Mouse (Mus musculus) hindbrain, embryonic 11.5 days (tissue): ENCODE data around the gene Mgp. TPM values are rescaled to one million over a fixed set of nuclear protein-coding genes. Genes with fewer than 3 reads are reported as not detected.

Source experiments
- ATAC-seq: fragments of 200-750 bp; cut with Nextera tagmentation; 2 replicates; pipeline ENCODE4 v1.8.0; 2017; ENCODE audit warnings: mild to moderate bottlenecking, moderate TSS enrichment, moderate library complexity; ENCODE audit not compliant: low FRiP score
- DNase-seq: peaks from one replicate; pipeline ENCODE4 v3.0.0-alpha.2; 2015; ENCODE audit warnings: low spot score
- H3K27ac ChIP-seq: fragments of 300-500 bp; sonication (generic); 2 replicates; pipeline ENCODE4 v1.5.1; 2014; ENCODE audit warnings: mild to moderate bottlenecking, low read depth, low read length
- H3K27me3 ChIP-seq: fragments of 300-500 bp; sonication (generic); 2 replicates; pipeline ENCODE4 v1.6.1; 2014; ENCODE audit warnings: mild to moderate bottlenecking, low read length, moderate library complexity, mixed read lengths; ENCODE audit not compliant: control insufficient read depth, insufficient read depth
- H3K36me3 ChIP-seq: fragments of 300-500 bp; sonication (generic); 2 replicates; pipeline ENCODE4 v1.6.1; 2014; ENCODE audit warnings: mild to moderate bottlenecking, low read length, moderate library complexity, mixed read lengths; ENCODE audit not compliant: control insufficient read depth, insufficient read depth
- H3K4me1 ChIP-seq: fragments of 300-500 bp; sonication (generic); replicated peaks from 2 replicates; pipeline ENCODE4 v1.6.1; 2014; ENCODE audit warnings: low read length, mixed read lengths; ENCODE audit not compliant: control insufficient read depth, insufficient read depth
- H3K4me2 ChIP-seq: fragments of 300-500 bp; sonication (generic); replicated peaks from 2 replicates; pipeline ENCODE4 v1.6.1; 2014; ENCODE audit warnings: mild to moderate bottlenecking, low read depth, low read length
- H3K4me3 ChIP-seq: fragments of 300-500 bp; sonication (generic); 2 replicates; pipeline ENCODE4 v1.5.1; 2014; ENCODE audit warnings: low read depth, low read length
- H3K9ac ChIP-seq: fragments of 300-500 bp; sonication (generic); 2 replicates; pipeline ENCODE4 v1.6.1; 2014; ENCODE audit warnings: low read depth, low read length
- H3K9me3 ChIP-seq: fragments of 300-500 bp; sonication (generic); 2 replicates; pipeline ENCODE4 v1.6.1; 2016; ENCODE audit warnings: low read length; ENCODE audit not compliant: control insufficient read depth
- WGBS: fragments of 180-500 bp; shearing (Covaris S2); extraction: QIAGEN DNeasy Blood & Tissue Kit; methylation state at CpG from one replicate; pipeline ENCODE4 v1.1.7; 2014; 5-methylcytosine and 5-hydroxymethylcytosine counted together
- polyA plus RNA-seq: library from polyadenylated mRNA; unstranded; fragments of >200 nt; fragmentation: Nextera tagmentation; extraction: Ambion mirVana; gene quantifications from 2 replicates; pipeline ENCODE4 v1.2.1, GENCODE M21; 2014

Gene Mgp
- polyA plus RNA-seq, 1 experiment from 2014 or later = 8.3 TPM

DNA sequence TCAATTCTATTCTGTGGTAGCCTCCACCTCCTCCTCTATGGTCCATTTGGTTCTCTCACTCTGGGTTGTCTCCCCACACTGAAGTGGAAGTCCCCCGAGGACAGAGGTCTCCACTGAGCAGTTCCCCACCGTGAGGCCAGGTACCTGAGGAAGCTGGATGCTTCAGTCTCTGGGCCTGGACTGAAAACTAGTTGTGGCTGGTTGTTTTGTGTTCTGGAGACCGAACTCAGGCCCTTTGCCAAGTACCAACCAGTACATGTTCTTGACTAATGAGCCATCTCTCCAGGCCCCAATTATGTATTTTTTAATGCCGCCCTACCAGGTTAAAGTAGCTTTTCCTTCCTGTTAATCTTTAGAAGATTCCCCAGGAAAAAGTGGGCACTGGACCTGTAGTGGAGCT, 23.3 kb downstream of the Mgp start:
- Histone ChIP-seq H3K36me3 (no peaks in the 10 kb centered on the region), H3K4me1 (no peaks in the 10 kb centered on the region), H3K4me2 (no peak overlapping the region), H3K27me3 (no peaks in the 10 kb centered on the region), H3K9me3 (no peaks in the 10 kb centered on the region), H3K27ac (no peak overlapping the region), H3K9ac (no peak overlapping the region), H3K4me3 (no peak overlapping the region)
- ATAC-seq (no peak), DNase-seq (no peak)
- 89% methylated on average over 4 of the region's 4 CpGs for WGBS

DNA sequence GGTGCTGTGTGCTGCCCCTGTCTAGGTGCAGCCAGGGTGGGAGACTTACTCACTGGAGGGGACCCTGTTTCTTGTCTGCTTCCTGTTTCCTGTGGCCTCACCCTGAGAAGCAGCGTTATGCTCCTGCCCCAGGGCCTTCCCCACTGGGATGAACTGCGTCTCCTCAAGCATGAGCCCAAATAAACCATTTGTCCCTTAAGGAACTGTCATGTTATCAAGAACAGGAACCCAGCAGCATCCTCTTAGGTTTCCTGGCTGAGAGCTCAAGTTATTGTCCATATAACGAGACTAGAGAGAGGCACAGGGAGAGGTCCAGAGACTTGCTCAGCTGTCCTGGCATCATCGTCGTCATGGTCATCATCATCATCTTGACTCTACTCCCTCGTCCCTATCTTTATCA, 25.4 kb downstream of the Mgp start:
- Histone ChIP-seq H3K36me3 (no peaks in the 10 kb centered on the region), H3K4me2 (no peak overlapping the region), H3K9me3 (no peaks in the 10 kb centered on the region), H3K9ac (no peak overlapping the region), H3K27me3 (no peaks in the 10 kb centered on the region), H3K4me1 (no peaks in the 10 kb centered on the region), H3K27ac (no peak overlapping the region), H3K4me3 (no peak overlapping the region)
- DNase-seq (no peak), ATAC-seq (no peak)
- 83% methylated on average over 6 of the region's 6 CpGs for WGBS

DNA sequence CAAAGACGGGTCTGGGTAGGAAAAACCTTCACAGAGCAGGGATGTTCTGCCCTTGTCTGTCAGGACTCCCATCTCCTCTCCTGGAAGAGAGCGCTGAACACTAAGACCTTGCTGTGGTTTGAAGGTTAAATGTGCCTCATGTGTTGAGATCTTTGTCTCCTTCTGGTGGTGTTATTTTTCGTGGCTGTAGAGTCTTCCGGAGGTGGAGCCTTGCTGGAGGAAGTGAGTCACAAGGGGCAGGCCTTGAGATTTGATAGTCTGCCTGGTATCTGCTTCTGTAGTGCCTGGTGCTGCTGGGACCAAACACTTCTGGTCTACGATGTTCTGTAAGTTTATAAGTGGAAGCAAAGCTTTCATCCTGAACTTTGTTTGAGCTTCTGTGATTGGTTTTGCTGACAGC, 26.7 kb downstream of the Mgp start:
- Histone ChIP-seq H3K27ac (no peak overlapping the region), H3K9me3 (no peaks in the 10 kb centered on the region), H3K9ac (no peak overlapping the region), H3K4me1 (no peaks in the 10 kb centered on the region), H3K27me3 (no peaks in the 10 kb centered on the region), H3K4me3 (no peak overlapping the region), H3K36me3 (no peaks in the 10 kb centered on the region), H3K4me2 (no peak overlapping the region)
- 87% methylated on average over 5 of the region's 5 CpGs for WGBS
- ATAC-seq (no peak), DNase-seq (no peak)

DNA sequence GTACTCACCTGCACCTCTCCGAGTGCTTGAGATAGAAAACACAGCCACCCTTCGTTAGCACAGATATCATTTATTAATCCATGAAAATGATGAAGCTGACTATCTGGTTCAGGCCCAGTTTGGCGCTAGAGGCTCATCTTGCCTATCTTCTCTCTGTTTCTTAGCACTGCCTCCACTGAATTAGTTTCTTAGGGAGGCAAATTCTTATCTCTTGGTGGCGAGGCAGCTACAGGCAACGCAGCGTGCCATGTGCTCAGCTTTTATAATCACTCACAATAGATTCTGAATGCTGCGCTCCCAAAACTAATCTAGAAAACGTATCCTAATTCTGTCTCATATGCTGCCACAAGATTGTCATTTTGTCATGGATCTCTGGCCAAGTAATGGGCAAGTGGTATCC, 27.2 kb downstream of the Mgp start:
- ATAC-seq = no peak
- no peaks in the 10 kb centered on the region for H3K36me3 ChIP-seq
- no peak overlapping the region for H3K27ac ChIP-seq
- no peaks in the 10 kb centered on the region for H3K9me3 ChIP-seq
- H3K9ac ChIP-seq = no peak overlapping the region
- no peak overlapping the region for H3K4me3 ChIP-seq
- no peaks in the 10 kb centered on the region for H3K4me1 ChIP-seq
- 88% methylated on average over 8 of the region's 8 CpGs for WGBS
- DNase-seq = no peak
- H3K4me2 ChIP-seq = no peak overlapping the region
- H3K27me3 ChIP-seq = no peaks in the 10 kb centered on the region

DNA sequence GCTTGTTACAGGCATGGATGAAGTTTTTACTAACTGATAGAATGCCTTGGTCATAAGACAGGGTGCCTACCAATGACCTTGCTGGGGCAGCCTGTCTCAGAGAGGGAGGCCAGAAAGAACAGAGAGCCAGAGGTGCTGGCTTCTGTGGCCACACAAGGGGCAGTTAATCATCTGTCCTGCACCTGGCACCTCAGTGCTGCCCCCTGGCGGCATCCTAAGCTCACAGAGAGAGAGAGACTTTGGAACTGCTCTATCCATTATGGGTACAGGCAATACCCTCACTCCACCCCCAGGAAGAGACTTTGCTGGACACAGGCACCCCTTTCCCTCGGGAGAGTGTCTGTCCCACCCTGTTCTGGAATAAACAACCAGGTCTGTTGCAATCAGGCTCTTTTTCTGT, 27.8 kb downstream of the Mgp start:
- 28% methylated on average over 2 of the region's 2 CpGs for WGBS
- H3K4me2 ChIP-seq = no peak overlapping the region
- DNase-seq (peak; percentile 62), ATAC-seq (no peak)
- no peak overlapping the region for H3K9ac ChIP-seq
- no peaks in the 10 kb centered on the region for H3K27me3 ChIP-seq
- H3K9me3 ChIP-seq = no peaks in the 10 kb centered on the region
- no peak overlapping the region for H3K4me3 ChIP-seq
- H3K27ac ChIP-seq = no peak overlapping the region
- no peaks in the 10 kb centered on the region for H3K4me1 ChIP-seq
- no peaks in the 10 kb centered on the region for H3K36me3 ChIP-seq

DNA sequence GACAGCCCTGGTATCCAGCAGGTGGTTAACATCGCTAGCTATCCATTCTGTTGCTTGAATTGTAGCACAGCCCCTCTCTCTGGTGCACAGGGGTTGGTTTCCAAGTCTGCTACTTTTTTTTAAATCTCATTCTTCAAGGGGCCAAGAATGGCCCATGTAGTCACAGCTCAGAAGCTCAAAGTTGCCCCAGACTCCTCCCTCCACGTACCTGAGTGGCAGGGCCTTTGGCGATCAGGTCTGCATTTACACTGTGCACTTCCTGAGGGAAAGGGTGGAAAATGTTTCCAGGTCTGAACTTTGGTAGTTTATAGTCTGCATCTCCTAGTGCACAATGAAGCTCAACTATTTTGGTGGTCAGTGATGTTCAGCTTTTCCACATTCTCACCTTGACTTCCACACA, 28.4 kb downstream of the Mgp start:
- no peak overlapping the region for H3K9ac ChIP-seq
- WGBS = 89% methylated on average over 3 of the region's 3 CpGs
- DNase-seq (no peak), ATAC-seq (no peak)
- no peaks in the 10 kb centered on the region for H3K36me3 ChIP-seq
- no peaks in the 10 kb centered on the region for H3K27me3 ChIP-seq
- H3K27ac ChIP-seq = no peak overlapping the region
- H3K4me1 ChIP-seq = no peaks in the 10 kb centered on the region
- no peaks in the 10 kb centered on the region for H3K9me3 ChIP-seq
- H3K4me2 ChIP-seq = no peak overlapping the region
- H3K4me3 ChIP-seq = no peak overlapping the region

DNA sequence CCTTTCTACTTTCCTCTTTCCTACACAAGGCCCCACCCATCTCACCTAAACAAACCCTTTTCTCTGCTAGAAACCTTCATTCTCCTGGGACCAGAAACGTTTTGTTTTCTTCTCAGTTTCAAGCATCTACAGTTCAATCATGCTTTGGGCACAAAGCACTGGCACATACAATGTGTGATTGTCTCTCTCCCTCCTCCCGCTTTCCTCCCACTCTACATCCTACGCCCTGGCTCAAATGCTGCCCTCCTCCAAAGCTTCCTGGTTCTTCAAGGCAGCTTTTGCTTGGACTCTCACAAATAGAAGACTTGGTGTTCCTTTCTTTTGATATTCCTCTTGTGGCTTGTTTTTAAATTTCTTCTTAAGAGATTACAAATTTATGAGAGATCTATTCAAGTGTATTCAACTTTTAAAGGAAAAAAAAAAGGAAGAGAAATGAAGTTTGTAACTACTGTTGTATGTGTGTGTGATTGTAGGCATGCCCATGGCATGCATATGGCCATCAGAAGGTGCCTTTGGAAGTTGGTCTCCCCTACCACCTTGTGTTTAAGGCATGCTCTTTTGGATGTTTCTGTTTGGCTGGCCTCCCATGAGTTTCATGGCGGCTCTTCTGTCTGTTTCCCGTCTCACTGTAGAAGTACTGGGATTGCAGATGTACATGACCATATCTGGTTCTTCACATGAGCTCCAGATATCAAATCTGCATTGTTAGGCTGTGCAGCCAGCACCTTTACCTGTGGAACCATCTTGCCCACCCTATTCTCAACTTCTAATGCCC, 29.7 kb downstream of the Mgp start:
- H3K4me1 ChIP-seq = no peaks in the 10 kb centered on the region
- DNase-seq (no peak), ATAC-seq (no peak)
- no peak overlapping the region for H3K4me3 ChIP-seq
- H3K9me3 ChIP-seq = no peaks in the 10 kb centered on the region
- H3K27me3 ChIP-seq = no peaks in the 10 kb centered on the region
- H3K9ac ChIP-seq = no peak overlapping the region
- H3K4me2 ChIP-seq = no peak overlapping the region
- WGBS = 68% methylated on average over 5 of the region's 5 CpGs
- no peak overlapping the region for H3K27ac ChIP-seq
- no peaks in the 10 kb centered on the region for H3K36me3 ChIP-seq

DNA sequence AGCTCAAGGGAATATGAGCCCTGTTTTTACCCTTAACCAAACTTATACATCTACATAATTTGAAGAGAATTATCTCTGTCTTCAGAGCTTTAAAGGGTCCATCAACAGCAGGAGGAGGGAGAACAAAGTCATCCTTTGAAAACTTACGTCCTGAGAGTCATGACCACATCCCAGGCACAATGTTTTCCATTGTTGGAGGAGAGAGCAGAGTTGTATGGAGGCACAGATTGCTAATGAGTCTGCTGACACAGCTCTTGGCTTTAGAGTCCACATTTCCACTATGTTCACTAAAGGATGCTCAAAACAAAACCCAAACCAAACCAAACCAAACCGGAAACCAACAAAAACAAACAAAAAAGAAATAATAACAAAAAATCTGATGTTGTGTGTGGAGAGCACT, 30.7 kb downstream of the Mgp start:
- Histone ChIP-seq H3K36me3 (no peaks in the 10 kb centered on the region), H3K4me1 (no peaks in the 10 kb centered on the region), H3K4me2 (no peak overlapping the region), H3K9ac (no peak overlapping the region), H3K9me3 (no peaks in the 10 kb centered on the region), H3K27ac (no peak overlapping the region), H3K27me3 (no peaks in the 10 kb centered on the region), H3K4me3 (no peak overlapping the region)
- no peak for ATAC-seq
- no peak for DNase-seq
- WGBS = 54% methylated on average over 2 of the region's 2 CpGs

DNA sequence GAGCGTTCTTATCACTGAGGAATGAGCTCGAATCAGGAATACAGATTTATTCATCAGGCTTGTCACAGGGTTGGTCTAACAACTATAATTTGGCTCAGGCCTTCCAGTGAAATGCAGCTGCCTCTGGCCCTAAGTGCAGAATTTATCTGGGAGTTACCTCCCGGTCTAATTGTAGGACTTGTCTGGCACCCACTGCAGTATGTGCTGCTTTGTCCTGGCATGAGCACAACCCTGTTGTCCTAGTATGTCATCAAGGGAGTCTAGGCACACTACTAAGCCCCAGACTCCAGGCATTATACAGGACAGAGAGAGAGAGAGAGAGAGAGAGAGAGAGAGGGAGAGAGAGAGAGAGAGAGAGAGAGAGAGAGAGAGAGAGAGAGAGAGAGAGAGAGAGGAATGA, 38.3 kb downstream of the Mgp start:
- no peaks in the 10 kb centered on the region for H3K9me3 ChIP-seq
- DNase-seq = no peak
- ATAC-seq = no peak
- H3K4me2 ChIP-seq = no peak overlapping the region
- H3K27ac ChIP-seq = no peak overlapping the region
- H3K27me3 ChIP-seq = no peaks in the 10 kb centered on the region
- H3K4me3 ChIP-seq = no peak overlapping the region
- H3K36me3 ChIP-seq = no peaks in the 10 kb centered on the region
- no peaks in the 10 kb centered on the region for H3K4me1 ChIP-seq
- no peak overlapping the region for H3K9ac ChIP-seq
- WGBS = 90% methylated on average over 3 of the region's 3 CpGs
